Mouse (Mus musculus): Measurements from ENCODE around the gene Hnrnpab. TPM values are rescaled to one million over a fixed set of nuclear protein-coding genes. Genes with fewer than 3 reads are reported as not detected.

Hnrnpab gene
- polyA plus RNA-seq, 1 experiment from 2014 or later = 336 TPM

- Histone ChIP-seq H3K9me3 (replicated peaks; ENCODE audit: low read length) (no peaks in the 10 kb centered on the region), H3K4me3 (replicated peaks; ENCODE audit: low read depth, low read length) (no peak overlapping the region), H3K36me3 (ENCODE audit: insufficient read depth, low read length) (peaks cover 77% of the 10 kb centered on the region), H3K27ac (no peak overlapping the region), H3K27me3 (ENCODE audit: insufficient read depth, low read length) (no peaks in the 10 kb centered on the region), H3K9ac (ENCODE audit: low read depth, low read length) (no peak overlapping the region), H3K4me2 (ENCODE audit: low read length) (no peak overlapping the region), H3K4me1 (replicated peaks; ENCODE audit: insufficient read depth, low read length) (no peaks in the 10 kb centered on the region)
- WGBS = 88% methylated on average over 7 of the region's 7 CpGs
- no peak for TF ChIP-seq CTCF (IDR thresholded peaks at IDR 0.05; ENCODE audit: low read depth)
- ATAC-seq (replicated peaks; ENCODE audit: low FRiP score, low read depth) = no peak
- no peak for DNase-seq (ENCODE audit: low spot score)
These were observed 14.7 kb downstream of the Hnrnpab start for GRCm38 (mm10) chr11:51591915-51592314.

GRCm38 (mm10) chr11:51591168-51591567 is 15.5 kb downstream of the Hnrnpab start:
- H3K27ac ChIP-seq = no peak overlapping the region
- no peak overlapping the region for H3K4me3 ChIP-seq (replicated peaks; ENCODE audit: low read depth, low read length)
- no peaks in the 10 kb centered on the region for H3K4me1 ChIP-seq (replicated peaks; ENCODE audit: insufficient read depth, low read length)
- no peak overlapping the region for H3K9ac ChIP-seq (ENCODE audit: low read depth, low read length)
- no peaks in the 10 kb centered on the region for H3K27me3 ChIP-seq (ENCODE audit: insufficient read depth, low read length)
- peaks cover 70% of the 10 kb centered on the region for H3K36me3 ChIP-seq (ENCODE audit: insufficient read depth, low read length)
- no peak for TF ChIP-seq CTCF (IDR thresholded peaks at IDR 0.05; ENCODE audit: low read depth)
- H3K9me3 ChIP-seq (replicated peaks; ENCODE audit: low read length) = no peaks in the 10 kb centered on the region
- no peak for ATAC-seq (replicated peaks; ENCODE audit: low FRiP score, low read depth)
- WGBS = 36% methylated on average over 7 of the region's 7 CpGs
- DNase-seq (ENCODE audit: low spot score) = no peak
- no peak overlapping the region for H3K4me2 ChIP-seq (ENCODE audit: low read length)

GRCm38 (mm10) chr11:51590002-51590401 is 16.6 kb downstream of the Hnrnpab start:
- no peak for ATAC-seq (replicated peaks; ENCODE audit: low FRiP score, low read depth)
- H3K4me3 ChIP-seq (replicated peaks; ENCODE audit: low read depth, low read length) = no peak overlapping the region
- H3K27me3 ChIP-seq (ENCODE audit: insufficient read depth, low read length) = no peaks in the 10 kb centered on the region
- no peaks in the 10 kb centered on the region for H3K9me3 ChIP-seq (replicated peaks; ENCODE audit: low read length)
- H3K36me3 ChIP-seq (ENCODE audit: insufficient read depth, low read length) = peaks cover 59% of the 10 kb centered on the region
- TF ChIP-seq CTCF (IDR thresholded peaks at IDR 0.05; ENCODE audit: low read depth) = no peak
- no peak overlapping the region for H3K27ac ChIP-seq
- no peak overlapping the region for H3K9ac ChIP-seq (ENCODE audit: low read depth, low read length)
- no peak overlapping the region for H3K4me2 ChIP-seq (ENCODE audit: low read length)
- no peak for DNase-seq (ENCODE audit: low spot score)
- peaks cover 6% of the 10 kb centered on the region; the same call in 1 of the 2 replicates for H3K4me1 ChIP-seq (replicated peaks; ENCODE audit: insufficient read depth, low read length)

GRCm38 (mm10) chr11:51588833-51589232 is 17.8 kb downstream of the Hnrnpab start:
- H3K9me3 ChIP-seq (replicated peaks; ENCODE audit: low read length) = no peaks in the 10 kb centered on the region
- no peak overlapping the region for H3K9ac ChIP-seq (ENCODE audit: low read depth, low read length)
- 97% methylated on average over 3 of the region's 3 CpGs for WGBS
- no peak overlapping the region for H3K4me2 ChIP-seq (ENCODE audit: low read length)
- DNase-seq (ENCODE audit: low spot score) (no peak), ATAC-seq (replicated peaks; ENCODE audit: low FRiP score, low read depth) (no peak)
- H3K4me3 ChIP-seq (replicated peaks; ENCODE audit: low read depth, low read length) = no peak overlapping the region
- no peaks in the 10 kb centered on the region for H3K27me3 ChIP-seq (ENCODE audit: insufficient read depth, low read length)
- H3K36me3 ChIP-seq (ENCODE audit: insufficient read depth, low read length) = peaks cover 50% of the 10 kb centered on the region
- peaks cover 11% of the 10 kb centered on the region; the same call in 1 of the 2 replicates for H3K4me1 ChIP-seq (replicated peaks; ENCODE audit: insufficient read depth, low read length)
- TF ChIP-seq CTCF (IDR thresholded peaks at IDR 0.05; ENCODE audit: low read depth) = peak; percentile 8; the same call in 1 of the 2 replicates
- H3K27ac ChIP-seq = no peak overlapping the region

GRCm38 (mm10) chr11:51587059-51587458 is 19.6 kb downstream of the Hnrnpab start:
- Histone ChIP-seq H3K4me3 (replicated peaks; ENCODE audit: low read depth, low read length) (no peak overlapping the region), H3K9me3 (replicated peaks; ENCODE audit: low read length) (no peaks in the 10 kb centered on the region), H3K27ac (no peak overlapping the region), H3K9ac (ENCODE audit: low read depth, low read length) (no peak overlapping the region), H3K36me3 (ENCODE audit: insufficient read depth, low read length) (peaks cover 34% of the 10 kb centered on the region), H3K27me3 (ENCODE audit: insufficient read depth, low read length) (no peaks in the 10 kb centered on the region), H3K4me1 (replicated peaks; ENCODE audit: insufficient read depth, low read length) (peaks cover 11% of the 10 kb centered on the region; the same call in 1 of the 2 replicates), H3K4me2 (ENCODE audit: low read length) (no peak overlapping the region)
- DNase-seq (ENCODE audit: low spot score) (no peak), ATAC-seq (replicated peaks; ENCODE audit: low FRiP score, low read depth) (no peak)
- WGBS = 90% methylated on average over 1 of the region's 1 CpGs
- TF ChIP-seq CTCF (IDR thresholded peaks at IDR 0.05; ENCODE audit: low read depth) = no peak

GRCm38 (mm10) chr11:51586411-51586810 is 20.2 kb downstream of the Hnrnpab start:
- Histone ChIP-seq H3K4me2 (ENCODE audit: low read length) (no peak overlapping the region), H3K36me3 (ENCODE audit: insufficient read depth, low read length) (peaks cover 28% of the 10 kb centered on the region), H3K9ac (ENCODE audit: low read depth, low read length) (no peak overlapping the region), H3K4me1 (replicated peaks; ENCODE audit: insufficient read depth, low read length) (peaks cover 11% of the 10 kb centered on the region; the same call in 1 of the 2 replicates), H3K4me3 (replicated peaks; ENCODE audit: low read depth, low read length) (no peak overlapping the region), H3K27ac (no peak overlapping the region), H3K9me3 (replicated peaks; ENCODE audit: low read length) (no peaks in the 10 kb centered on the region), H3K27me3 (ENCODE audit: insufficient read depth, low read length) (no peaks in the 10 kb centered on the region)
- no peak for ATAC-seq (replicated peaks; ENCODE audit: low FRiP score, low read depth)
- WGBS = 88% methylated on average over 13 of the region's 13 CpGs
- DNase-seq (ENCODE audit: low spot score) = no peak
- no peak for TF ChIP-seq CTCF (IDR thresholded peaks at IDR 0.05; ENCODE audit: low read depth)
